Mouse (Mus musculus): ENCODE measurements around the gene Meis3.
A peak's percentile ranks its signal among the peaks of the same experiment; 100 is the strongest.

The Meis3 gene

GRCm38 (mm10) chr7:16158735-16159134 is 16.2 kb upstream of the Meis3 start:
- no peak for DNase-seq (ENCODE audit: low spot score in 2 of 2)

GRCm38 (mm10) chr7:16160702-16161101 is 14.2 kb upstream of the Meis3 start:
- DNase-seq (ENCODE audit: low spot score in 2 of 2): no peak

- no peak for DNase-seq (ENCODE audit: low spot score in 2 of 2)
These were observed 13.6 kb upstream of the Meis3 start for GRCm38 (mm10) chr7:16161302-16161701.

GRCm38 (mm10) chr7:16162036-16162435 is 12.9 kb upstream of the Meis3 start:
- DNase-seq (ENCODE audit: low spot score in 2 of 2): no peak

- no peak for DNase-seq (ENCODE audit: low spot score in 2 of 2)
These were observed 2.7 kb upstream of the Meis3 start for GRCm38 (mm10) chr7:16172141-16172581.

- no peak for DNase-seq (ENCODE audit: low spot score in 2 of 2)
These were observed 2.2 kb upstream of the Meis3 start for GRCm38 (mm10) chr7:16172586-16173140.

- DNase-seq (ENCODE audit: low spot score in 2 of 2): no peak
These were observed 1.7 kb upstream of the Meis3 start for GRCm38 (mm10) chr7:16173146-16173545.

- no peak for DNase-seq (ENCODE audit: low spot score in 2 of 2)
These were observed 647 bp downstream of the Meis3 start for GRCm38 (mm10) chr7:16175542-16175931.

- DNase-seq (ENCODE audit: low spot score in 2 of 2): no peak
These were observed 3.2 kb downstream of the Meis3 start for GRCm38 (mm10) chr7:16178114-16178513.

- DNase-seq (ENCODE audit: low spot score in 2 of 2): no peak
These were observed 8.8 kb downstream of the Meis3 start for GRCm38 (mm10) chr7:16183663-16184062.

GRCm38 (mm10) chr7:16187494-16187893 is 12.6 kb downstream of the Meis3 start:
- no peak for DNase-seq (ENCODE audit: low spot score in 2 of 2)

GRCm38 (mm10) chr7:16192315-16192714 is 17.4 kb downstream of the Meis3 start:
- DNase-seq (ENCODE audit: low spot score in 2 of 2): peak in 1 of 2 experiments; percentile 78

GRCm38 (mm10) chr7:16193702-16194101 is 18.8 kb downstream of the Meis3 start:
- no peak for DNase-seq (ENCODE audit: low spot score in 2 of 2)

- DNase-seq (ENCODE audit: low spot score in 2 of 2): no peak
These were observed 21.7 kb downstream of the Meis3 start for GRCm38 (mm10) chr7:16196616-16197015.

GRCm38 (mm10) chr7:16197166-16197565 is 22.3 kb downstream of the Meis3 start:
- no peak for DNase-seq (ENCODE audit: low spot score in 2 of 2)

- no peak for DNase-seq (ENCODE audit: low spot score in 2 of 2)
These were observed 23.6 kb downstream of the Meis3 start for GRCm38 (mm10) chr7:16198540-16198939.

GRCm38 (mm10) chr7:16201136-16201535 is 26.2 kb downstream of the Meis3 start:
- DNase-seq (ENCODE audit: low spot score in 2 of 2): no peak

GRCm38 (mm10) chr7:16202756-16203504 is 28.0 kb downstream of the Meis3 start:
- DNase-seq (ENCODE audit: low spot score in 2 of 2): no peak

- no peak for DNase-seq (ENCODE audit: low spot score in 2 of 2)
These were observed 28.6 kb downstream of the Meis3 start for GRCm38 (mm10) chr7:16203505-16203903.

GRCm38 (mm10) chr7:16204791-16205190 is 29.9 kb downstream of the Meis3 start:
- no peak for DNase-seq (ENCODE audit: low spot score in 2 of 2)

GRCm38 (mm10) chr7:16207076-16207475 is 32.2 kb downstream of the Meis3 start:
- no peak for DNase-seq (ENCODE audit: low spot score in 2 of 2)

- DNase-seq (ENCODE audit: low spot score in 2 of 2): no peak
These were observed 32.6 kb downstream of the Meis3 start for GRCm38 (mm10) chr7:16207496-16207895.

All from frontal cortex, postnatal 10 days (tissue).